Mouse (Mus musculus): Measurements from ENCODE around the gene Dgki. TPM values are rescaled to one million over a fixed set of nuclear protein-coding genes. Genes with fewer than 3 reads are reported as not detected.

Dgki gene
- polyA plus RNA-seq, 1 experiment from 2014 or later = 0.67 TPM

DNA sequence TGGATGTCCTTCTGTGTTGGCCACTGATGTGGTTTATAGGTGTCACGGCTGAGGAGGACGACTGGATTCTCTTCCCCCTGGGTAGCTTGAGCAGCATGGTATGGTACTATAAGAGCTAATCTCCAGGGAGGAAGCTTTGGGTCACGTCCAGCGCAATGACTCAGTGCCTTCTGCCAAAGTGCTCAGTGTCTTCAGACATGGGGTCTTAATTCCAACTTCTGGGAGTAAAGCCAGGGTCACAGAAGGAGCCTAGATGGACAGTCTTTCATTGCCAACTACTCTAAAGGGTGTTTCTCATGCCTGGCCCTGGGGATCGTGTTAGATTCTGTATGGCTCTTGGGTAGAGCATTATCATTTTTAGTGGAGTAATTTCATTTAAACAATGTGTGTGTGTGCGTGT lies 231.2 kb downstream of the Dgki start:
- 0 out of 2 replicates have a peak, but pooled peaks cover 2% of the 10 kb centered on the region for H3K4me1 ChIP-seq (replicated peaks)
- H3K27ac ChIP-seq = no peak overlapping the region
- H3K4me3 ChIP-seq (replicated peaks) = no peak overlapping the region
- H3K4me2 ChIP-seq (replicated peaks) = no peak overlapping the region
- H3K36me3 ChIP-seq = no peaks in the 10 kb centered on the region
- H3K9ac ChIP-seq = no peak overlapping the region
- H3K9me3 ChIP-seq = no peaks in the 10 kb centered on the region
- ATAC-seq = no peak
- H3K27me3 ChIP-seq (replicated peaks) = no peaks in the 10 kb centered on the region
- WGBS = 80% methylated on average over 6 of the region's 6 CpGs

DNA sequence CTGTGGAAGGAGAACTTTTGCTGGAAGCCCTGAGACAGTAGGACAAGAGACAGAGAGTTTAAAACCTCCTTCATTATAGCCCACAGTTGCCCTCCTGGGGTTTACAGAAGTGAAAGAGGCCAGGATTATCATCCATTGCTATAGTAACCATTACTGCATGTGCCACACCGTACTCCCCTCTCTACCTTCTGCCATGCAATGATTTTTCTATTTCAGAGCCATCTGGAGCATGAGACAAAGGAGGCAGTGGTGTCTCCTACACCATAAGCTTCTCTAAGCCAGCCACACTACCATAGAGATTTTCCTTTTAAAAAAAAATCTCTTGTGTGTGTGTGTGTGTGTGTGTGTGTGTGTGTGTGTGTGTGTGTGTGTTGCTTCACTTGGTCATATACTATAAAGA lies 232.6 kb downstream of the Dgki start:
- 82% methylated on average over 1 of the region's 1 CpGs for WGBS
- Histone ChIP-seq H3K4me2 (replicated peaks) (no peak overlapping the region), H3K36me3 (no peaks in the 10 kb centered on the region), H3K4me1 (replicated peaks) (no peaks in the 10 kb centered on the region), H3K27ac (no peak overlapping the region), H3K4me3 (replicated peaks) (no peak overlapping the region), H3K9ac (no peak overlapping the region), H3K27me3 (replicated peaks) (no peaks in the 10 kb centered on the region), H3K9me3 (no peaks in the 10 kb centered on the region)
- no peak for ATAC-seq

DNA sequence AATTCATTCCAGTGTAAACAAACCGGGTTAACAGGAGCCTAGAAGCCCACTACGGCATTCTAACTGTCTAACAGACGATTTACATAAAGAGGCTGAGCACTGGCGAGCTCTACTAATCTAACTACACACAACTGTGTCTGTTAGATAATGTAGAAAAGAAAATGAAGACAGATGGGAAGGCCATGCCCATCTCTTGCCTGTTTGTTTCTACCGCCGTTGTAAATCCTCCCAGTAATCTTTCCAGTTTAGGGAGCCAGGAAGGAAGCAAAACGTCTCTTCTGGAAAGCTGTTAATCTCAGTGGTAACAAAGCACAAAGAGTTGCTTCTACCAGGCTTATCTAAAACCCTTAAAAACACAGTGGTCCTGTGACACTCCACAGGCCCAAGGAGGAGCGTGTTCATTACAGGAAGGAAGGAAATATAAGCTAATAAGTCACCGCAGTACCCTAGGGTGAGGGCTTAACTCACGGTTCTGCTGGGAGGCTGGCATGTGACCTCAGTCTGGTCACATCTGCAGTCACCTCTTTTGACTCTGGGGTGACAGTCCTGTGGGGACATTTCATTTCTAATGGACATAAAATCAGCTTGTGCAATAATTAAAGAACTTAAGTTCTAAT lies 235.7 kb downstream of the Dgki start:
- ATAC-seq = no peak
- Histone ChIP-seq H3K27me3 (replicated peaks) (no peaks in the 10 kb centered on the region), H3K9me3 (no peaks in the 10 kb centered on the region), H3K4me2 (replicated peaks) (no peak overlapping the region), H3K4me3 (replicated peaks) (no peak overlapping the region), H3K36me3 (no peaks in the 10 kb centered on the region), H3K27ac (no peak overlapping the region), H3K4me1 (replicated peaks) (no peaks in the 10 kb centered on the region), H3K9ac (no peak overlapping the region)
- 13% methylated on average over 10 of the region's 10 CpGs for WGBS

DNA sequence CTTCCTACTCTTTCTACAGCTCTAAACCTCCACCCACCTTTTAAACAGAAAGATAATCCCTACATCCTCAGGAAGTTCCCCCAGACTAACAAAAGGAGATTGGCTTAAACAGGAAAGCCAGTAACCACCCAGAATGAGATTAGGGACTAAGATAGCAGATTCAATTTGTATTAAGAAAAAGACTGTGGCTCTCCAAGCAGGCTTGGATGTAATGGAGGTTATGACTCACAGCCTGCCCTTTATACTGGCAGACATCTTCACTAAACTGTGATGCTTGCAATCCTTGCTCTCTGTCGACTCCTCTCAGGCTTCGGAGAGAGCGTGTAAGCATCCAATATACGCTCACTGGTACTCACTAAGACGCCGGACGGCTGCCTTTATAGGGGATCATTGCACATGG lies 236.7 kb downstream of the Dgki start:
- no peaks in the 10 kb centered on the region for H3K27me3 ChIP-seq (replicated peaks)
- 91% methylated on average over 7 of the region's 7 CpGs for WGBS
- H3K27ac ChIP-seq = no peak overlapping the region
- no peak overlapping the region for H3K9ac ChIP-seq
- no peak for ATAC-seq
- no peaks in the 10 kb centered on the region for H3K4me1 ChIP-seq (replicated peaks)
- H3K36me3 ChIP-seq = no peaks in the 10 kb centered on the region
- no peaks in the 10 kb centered on the region for H3K9me3 ChIP-seq
- no peak overlapping the region for H3K4me2 ChIP-seq (replicated peaks)
- H3K4me3 ChIP-seq (replicated peaks) = no peak overlapping the region

DNA sequence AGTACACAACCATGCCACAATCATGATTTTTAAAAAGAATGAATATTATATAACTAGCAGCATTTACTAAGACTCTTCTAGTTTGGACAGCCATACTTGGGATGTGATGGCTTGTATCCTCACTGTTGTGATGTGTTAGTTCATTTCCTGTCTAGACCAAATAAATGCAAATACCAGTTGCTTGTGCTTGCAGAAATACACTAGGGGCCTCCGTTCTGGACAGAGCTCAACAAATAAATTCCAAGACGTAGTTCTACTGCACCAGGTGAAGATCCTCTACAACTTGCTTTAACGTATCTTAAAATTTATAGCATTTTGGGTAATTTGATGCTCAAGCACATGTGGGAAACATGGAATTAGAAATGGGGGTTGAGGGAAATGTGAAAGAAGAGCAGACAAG lies 239.9 kb downstream of the Dgki start:
- no peak overlapping the region for H3K9ac ChIP-seq
- no peaks in the 10 kb centered on the region for H3K27me3 ChIP-seq (replicated peaks)
- no peaks in the 10 kb centered on the region for H3K9me3 ChIP-seq
- H3K4me1 ChIP-seq (replicated peaks) = no peaks in the 10 kb centered on the region
- ATAC-seq = no peak
- WGBS = 87% methylated on average over 3 of the region's 3 CpGs
- no peak overlapping the region for H3K4me3 ChIP-seq (replicated peaks)
- no peaks in the 10 kb centered on the region for H3K36me3 ChIP-seq
- H3K27ac ChIP-seq = no peak overlapping the region
- no peak overlapping the region for H3K4me2 ChIP-seq (replicated peaks)

DNA sequence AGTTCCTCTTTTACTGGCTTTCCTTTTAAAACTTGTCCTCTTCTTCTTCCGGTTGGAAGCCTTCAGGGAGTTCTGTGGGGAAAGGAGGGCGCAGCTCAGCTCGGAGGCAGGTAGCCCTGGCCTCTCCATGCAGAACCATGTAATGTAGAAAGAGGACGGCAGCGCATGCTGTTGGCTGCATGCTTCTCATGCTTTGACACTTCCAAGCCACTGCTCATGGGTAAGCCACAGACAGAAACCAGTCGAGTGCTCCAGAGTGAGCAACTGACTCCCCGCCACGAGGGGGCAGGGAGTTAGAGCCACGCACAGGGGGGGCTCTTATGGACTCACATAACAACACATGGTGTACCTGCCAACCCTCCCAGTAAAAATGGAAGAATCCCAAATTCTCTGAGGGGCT lies 242.0 kb downstream of the Dgki start:
- Histone ChIP-seq H3K4me2 (replicated peaks) (no peak overlapping the region), H3K27me3 (replicated peaks) (no peaks in the 10 kb centered on the region), H3K4me3 (replicated peaks) (no peak overlapping the region), H3K4me1 (replicated peaks) (no peaks in the 10 kb centered on the region), H3K27ac (no peak overlapping the region), H3K9me3 (no peaks in the 10 kb centered on the region), H3K36me3 (no peaks in the 10 kb centered on the region), H3K9ac (no peak overlapping the region)
- 92% methylated on average over 9 of the region's 9 CpGs for WGBS
- ATAC-seq = no peak

DNA sequence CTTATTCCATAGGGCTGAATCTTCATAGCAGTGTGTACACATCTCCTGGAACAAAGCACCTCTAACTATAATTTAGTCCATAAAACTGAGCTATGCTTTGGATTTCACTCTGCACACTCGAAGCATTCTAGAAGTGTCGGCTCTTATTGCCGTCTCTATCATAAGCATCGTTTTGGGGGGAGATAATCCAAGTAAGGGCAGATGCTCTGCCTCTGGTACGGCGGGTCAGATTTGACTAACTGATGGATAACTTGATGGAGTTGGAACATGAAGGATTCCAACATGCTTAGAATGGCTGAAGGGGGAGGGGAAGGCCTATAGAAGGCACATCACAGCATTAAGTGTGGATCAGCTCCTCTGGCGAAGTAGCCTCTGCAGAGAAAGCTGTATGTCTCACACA lies 242.4 kb downstream of the Dgki start:
- ATAC-seq = no peak
- Histone ChIP-seq H3K36me3 (no peaks in the 10 kb centered on the region), H3K4me1 (replicated peaks) (no peaks in the 10 kb centered on the region), H3K9ac (no peak overlapping the region), H3K9me3 (no peaks in the 10 kb centered on the region), H3K27ac (no peak overlapping the region), H3K4me2 (replicated peaks) (no peak overlapping the region), H3K4me3 (replicated peaks) (no peak overlapping the region), H3K27me3 (replicated peaks) (no peaks in the 10 kb centered on the region)
- 92% methylated on average over 7 of the region's 7 CpGs for WGBS

DNA sequence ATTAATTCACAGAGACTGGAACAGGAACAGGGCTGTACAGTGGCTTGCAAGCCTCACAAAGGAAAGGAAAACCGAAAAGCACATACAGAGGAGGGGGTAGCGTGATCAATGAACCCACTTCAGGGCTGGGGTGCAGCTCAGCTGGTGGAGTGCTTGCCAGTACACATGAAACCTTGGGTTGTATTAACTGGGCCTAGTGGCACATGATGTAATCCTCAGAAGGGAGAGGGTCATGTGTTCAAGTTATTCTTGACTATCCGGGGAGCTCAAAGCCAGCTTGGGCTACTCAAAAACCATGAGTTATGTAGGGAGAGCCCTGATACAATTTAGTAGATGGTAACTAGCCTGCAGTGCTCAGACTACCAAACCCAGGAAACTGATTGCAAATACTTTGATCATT lies 244.3 kb downstream of the Dgki start:
- Histone ChIP-seq H3K4me2 (replicated peaks) (no peak overlapping the region), H3K27ac (no peak overlapping the region), H3K27me3 (replicated peaks) (no peaks in the 10 kb centered on the region), H3K4me1 (replicated peaks) (no peaks in the 10 kb centered on the region), H3K9me3 (no peaks in the 10 kb centered on the region), H3K9ac (no peak overlapping the region), H3K36me3 (no peaks in the 10 kb centered on the region), H3K4me3 (replicated peaks) (no peak overlapping the region)
- 80% methylated on average over 3 of the region's 3 CpGs for WGBS
- no peak for ATAC-seq

DNA sequence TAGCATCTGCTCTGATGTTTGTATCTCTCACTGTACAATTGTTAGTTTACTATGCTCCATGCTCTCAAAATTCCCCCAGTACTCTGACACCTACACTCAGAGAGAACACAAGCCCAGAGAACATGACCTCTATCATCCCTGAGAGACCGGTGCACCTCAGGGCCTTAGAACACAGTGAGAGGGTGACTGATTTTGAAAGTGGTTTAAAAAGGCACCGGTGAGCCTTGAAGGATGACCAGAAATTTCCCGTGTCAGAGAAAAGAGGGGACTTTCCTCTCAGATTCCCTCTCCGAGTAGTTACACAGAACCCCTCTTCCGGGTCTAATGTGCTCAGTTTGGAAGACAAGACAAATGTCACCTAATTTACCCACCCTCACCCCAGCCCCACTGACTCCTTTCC lies 244.9 kb downstream of the Dgki start:
- no peak overlapping the region for H3K4me2 ChIP-seq (replicated peaks)
- H3K27ac ChIP-seq = no peak overlapping the region
- no peak for ATAC-seq
- H3K36me3 ChIP-seq = no peaks in the 10 kb centered on the region
- no peaks in the 10 kb centered on the region for H3K9me3 ChIP-seq
- no peak overlapping the region for H3K9ac ChIP-seq
- H3K4me1 ChIP-seq (replicated peaks) = no peaks in the 10 kb centered on the region
- 75% methylated on average over 5 of the region's 5 CpGs for WGBS
- H3K4me3 ChIP-seq (replicated peaks) = no peak overlapping the region
- H3K27me3 ChIP-seq (replicated peaks) = no peaks in the 10 kb centered on the region

DNA sequence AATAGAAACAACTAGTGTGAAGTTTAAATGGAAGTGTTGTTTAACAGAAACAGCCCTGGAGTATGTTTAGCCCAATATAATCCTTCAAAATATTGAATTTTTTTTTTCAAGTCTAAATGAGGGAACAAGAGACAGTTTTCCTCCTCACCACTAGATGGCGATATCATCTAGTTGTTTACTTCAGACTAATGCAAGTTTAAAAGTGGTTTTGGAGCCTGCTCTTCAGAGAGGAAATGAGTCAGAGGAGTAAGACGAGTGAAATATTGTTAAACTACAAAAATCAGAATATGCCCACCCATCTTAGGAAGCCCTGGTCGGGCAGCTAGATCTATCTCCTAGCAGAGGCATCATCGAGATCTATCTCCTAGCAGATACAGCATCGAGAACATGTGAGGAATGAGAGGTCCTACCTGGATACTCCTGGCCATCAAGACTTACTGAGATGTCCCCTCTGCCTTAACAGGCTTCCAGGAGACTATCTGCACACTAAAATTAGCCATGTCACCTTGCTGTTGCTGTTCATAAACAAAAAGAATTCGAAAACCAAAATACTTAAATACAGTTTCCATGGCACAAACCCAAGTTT lies 245.5 kb downstream of the Dgki start:
- WGBS = 42% methylated on average over 6 of the region's 6 CpGs
- no peaks in the 10 kb centered on the region for H3K4me1 ChIP-seq (replicated peaks)

DNA sequence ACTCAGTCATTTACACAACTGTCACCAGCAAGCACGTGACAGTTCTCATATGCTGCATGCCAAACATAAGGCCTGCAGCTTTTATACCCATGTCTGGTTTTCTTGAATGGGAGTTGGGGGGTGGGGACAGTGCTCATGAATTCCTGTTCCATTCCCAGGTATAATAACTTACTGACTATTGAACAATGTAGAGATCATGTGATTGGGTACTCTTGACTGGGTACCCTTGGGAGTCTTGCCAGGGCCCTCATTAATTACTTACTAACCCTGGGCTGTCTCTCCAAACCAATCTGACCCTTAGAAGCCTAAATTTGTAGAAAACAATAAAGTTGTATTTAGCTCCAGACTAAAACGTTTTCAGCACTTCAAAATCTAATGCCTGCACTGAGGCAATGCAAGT lies 246.6 kb downstream of the Dgki start:
- H3K27ac ChIP-seq = no peak overlapping the region
- WGBS = 52% methylated on average over 2 of the region's 2 CpGs
- no peak for ATAC-seq
- no peak overlapping the region for H3K4me2 ChIP-seq (replicated peaks)
- H3K27me3 ChIP-seq (replicated peaks) = no peaks in the 10 kb centered on the region
- H3K36me3 ChIP-seq = no peaks in the 10 kb centered on the region
- H3K9ac ChIP-seq = no peak overlapping the region
- H3K9me3 ChIP-seq = no peaks in the 10 kb centered on the region
- no peaks in the 10 kb centered on the region for H3K4me1 ChIP-seq (replicated peaks)
- H3K4me3 ChIP-seq (replicated peaks) = no peak overlapping the region

More for the DNA sequence above, 245.5 kb downstream of the Dgki start:
- H3K4me2 ChIP-seq (replicated peaks) = no peak overlapping the region
- no peaks in the 10 kb centered on the region for H3K9me3 ChIP-seq
- no peaks in the 10 kb centered on the region for H3K36me3 ChIP-seq
- no peak overlapping the region for H3K4me3 ChIP-seq (replicated peaks)
- H3K9ac ChIP-seq = no peak overlapping the region
- no peaks in the 10 kb centered on the region for H3K27me3 ChIP-seq (replicated peaks)
- H3K27ac ChIP-seq = no peak overlapping the region
- ATAC-seq = no peak

DNA sequence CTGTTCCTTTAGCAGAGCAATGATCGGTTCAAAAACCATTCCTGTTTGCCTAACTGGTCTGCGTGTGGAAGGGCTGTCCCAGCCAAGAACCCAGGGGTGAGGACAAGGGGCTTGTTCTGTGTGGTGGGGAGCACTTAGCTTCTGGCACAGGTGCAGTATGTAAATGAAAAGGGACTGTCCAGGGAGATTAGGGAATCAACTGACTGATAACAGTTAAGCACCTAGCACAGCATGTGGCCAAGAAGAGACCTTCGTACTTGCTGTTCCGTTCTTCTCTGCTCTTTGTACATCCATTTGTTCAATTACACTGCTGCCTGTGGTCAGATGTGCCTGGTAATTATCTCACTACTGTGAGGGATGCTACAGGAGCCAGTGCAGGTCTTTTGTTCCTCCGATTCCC lies 248.3 kb downstream of the Dgki start:
- ATAC-seq = no peak
- WGBS = 54% methylated on average over 5 of the region's 5 CpGs

DNA sequence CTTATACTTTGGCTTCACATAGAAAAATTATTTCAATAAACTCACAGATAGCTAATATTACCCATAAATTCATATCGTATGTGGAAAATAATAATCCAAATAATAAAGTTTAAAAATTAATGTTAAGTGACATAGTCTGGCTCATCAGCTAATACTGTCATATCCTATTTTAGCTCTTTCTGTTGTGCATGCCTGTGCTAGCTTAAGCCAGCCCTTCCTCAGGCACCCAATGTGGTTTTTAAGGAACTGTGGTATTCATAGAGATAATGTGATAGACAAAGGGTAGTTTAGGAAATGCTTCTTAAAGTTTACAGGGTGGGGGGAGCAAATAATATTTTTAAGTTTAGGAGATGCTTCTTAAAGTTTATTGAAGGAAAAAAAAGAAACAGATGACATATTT lies 248.8 kb downstream of the Dgki start:
- no peaks in the 10 kb centered on the region for H3K27me3 ChIP-seq (replicated peaks)
- no peak for ATAC-seq
- H3K4me1 ChIP-seq (replicated peaks) = no peaks in the 10 kb centered on the region
- H3K9me3 ChIP-seq = no peaks in the 10 kb centered on the region
- 88% methylated on average over 1 of the region's 1 CpGs for WGBS
- H3K36me3 ChIP-seq = no peaks in the 10 kb centered on the region
- H3K4me2 ChIP-seq (replicated peaks) = no peak overlapping the region
- no peak overlapping the region for H3K4me3 ChIP-seq (replicated peaks)
- H3K27ac ChIP-seq = no peak overlapping the region
- H3K9ac ChIP-seq = no peak overlapping the region

More for the DNA sequence above, 248.3 kb downstream of the Dgki start:
- Histone ChIP-seq H3K27ac (no peak overlapping the region), H3K4me3 (replicated peaks) (no peak overlapping the region), H3K9me3 (no peaks in the 10 kb centered on the region), H3K36me3 (no peaks in the 10 kb centered on the region), H3K27me3 (replicated peaks) (no peaks in the 10 kb centered on the region), H3K4me1 (replicated peaks) (no peaks in the 10 kb centered on the region), H3K9ac (no peak overlapping the region), H3K4me2 (replicated peaks) (no peak overlapping the region)
